Mouse (Mus musculus): ENCODE results near the gene Arhgef1.
A peak's percentile ranks its signal among the peaks of the same experiment; 100 is the strongest.

The Arhgef1 gene

GRCm38 (mm10) chr7:24947316-24948048 is 44.8 kb downstream of the Arhgef1 start:
- no peak for DNase-seq (ENCODE audit: low spot score)

- DNase-seq (ENCODE audit: low spot score), result peak; percentile 21
Measured at GRCm38 (mm10) chr7:24948774-24949173, 46.1 kb downstream of the Arhgef1 start.

- DNase-seq (ENCODE audit: low spot score), result peak; percentile 79
Measured at GRCm38 (mm10) chr7:24949958-24950623, 47.4 kb downstream of the Arhgef1 start.

GRCm38 (mm10) chr7:24953966-24954365 is 51.3 kb downstream of the Arhgef1 start:
- no peak for DNase-seq (ENCODE audit: low spot score)

GRCm38 (mm10) chr7:24954450-24954849 is 51.7 kb downstream of the Arhgef1 start:
- DNase-seq (ENCODE audit: low spot score), result peak; percentile 29

- no peak for DNase-seq (ENCODE audit: low spot score)
Measured at GRCm38 (mm10) chr7:24955226-24955625, 52.5 kb downstream of the Arhgef1 start.

GRCm38 (mm10) chr7:24964288-24964687 is 61.6 kb downstream of the Arhgef1 start:
- DNase-seq (ENCODE audit: low spot score), result no peak

GRCm38 (mm10) chr7:24964897-24965535 is 62.3 kb downstream of the Arhgef1 start:
- peak; percentile 87 for DNase-seq (ENCODE audit: low spot score)

- no peak for DNase-seq (ENCODE audit: low spot score)
Measured at GRCm38 (mm10) chr7:24967966-24968365, 65.3 kb downstream of the Arhgef1 start.

- DNase-seq (ENCODE audit: low spot score), result peak; percentile 62
Measured at GRCm38 (mm10) chr7:24968463-24968862, 65.8 kb downstream of the Arhgef1 start.

- no peak for DNase-seq (ENCODE audit: low spot score)
Measured at GRCm38 (mm10) chr7:24969805-24970204, 67.1 kb downstream of the Arhgef1 start.

GRCm38 (mm10) chr7:24970341-24970740 is 67.6 kb downstream of the Arhgef1 start:
- DNase-seq (ENCODE audit: low spot score), result no peak

GRCm38 (mm10) chr7:24971261-24971971 is 68.7 kb downstream of the Arhgef1 start:
- peak; percentile 57 for DNase-seq (ENCODE audit: low spot score)

GRCm38 (mm10) chr7:24971972-24972893 is 69.5 kb downstream of the Arhgef1 start, which contains the start of gene Rabac1:
Rabac1 (minus strand) TSS chr7:24972754.
- peak; percentile 93 for DNase-seq (ENCODE audit: low spot score)

GRCm38 (mm10) chr7:24973208-24973607 is 70.5 kb downstream of the Arhgef1 start:
- DNase-seq (ENCODE audit: low spot score), result no peak

GRCm38 (mm10) chr7:24973902-24974301 is 71.2 kb downstream of the Arhgef1 start:
- DNase-seq (ENCODE audit: low spot score), result no peak

- DNase-seq (ENCODE audit: low spot score), result peak; percentile 75
Measured at GRCm38 (mm10) chr7:24974893-24975595, 72.3 kb downstream of the Arhgef1 start.

All from MN1 (cell line).